Mouse (Mus musculus) lung, embryonic 16.5 days (tissue): Measurements from ENCODE around the gene Rnf43. TPM values are rescaled to one million over a fixed set of nuclear protein-coding genes. Genes with fewer than 3 reads are reported as not detected.

Source experiments
- ATAC-seq: fragments of 200-750 bp; cut with Nextera tagmentation; 2 replicates; pipeline ENCODE4 v1.8.0; 2017; ENCODE audit warnings: low read depth, mild to moderate bottlenecking, moderate library complexity
- H3K27ac ChIP-seq: fragments of 300-500 bp; sonication (generic); 2 replicates; pipeline ENCODE4 v1.5.1; 2014; ENCODE audit warnings: mild to moderate bottlenecking, control low read depth, low read length
- H3K27me3 ChIP-seq: fragments of 300-500 bp; sonication (generic); 2 replicates; pipeline ENCODE4 v1.6.1; 2014; ENCODE audit warnings: low read depth, low read length, mixed read lengths; ENCODE audit not compliant: control insufficient read depth, insufficient read depth
- H3K36me3 ChIP-seq: fragments of 300-500 bp; sonication (generic); 2 replicates; pipeline ENCODE4 v1.6.1; 2014; ENCODE audit warnings: low read length; ENCODE audit not compliant: control insufficient read depth, insufficient read depth
- H3K4me1 ChIP-seq: fragments of 300-500 bp; sonication (generic); replicated peaks from 2 replicates; pipeline ENCODE4 v1.6.1; 2014; ENCODE audit warnings: low read length, mixed read lengths; ENCODE audit not compliant: control insufficient read depth, insufficient read depth
- H3K4me2 ChIP-seq: fragments of 300-500 bp; sonication (generic); 2 replicates; pipeline ENCODE4 v1.6.1; 2014; ENCODE audit warnings: low read depth, low read length, control low read depth
- H3K4me3 ChIP-seq: fragments of 300-500 bp; sonication (generic); 2 replicates; pipeline ENCODE4 v1.5.1; 2014; ENCODE audit warnings: mild to moderate bottlenecking, low read length, control low read depth
- H3K9ac ChIP-seq: fragments of 300-500 bp; sonication (generic); 2 replicates; pipeline ENCODE4 v1.6.1; 2014; ENCODE audit warnings: low read length, control low read depth
- H3K9me3 ChIP-seq: fragments of 300-500 bp; sonication (generic); 2 replicates; pipeline ENCODE4 v1.6.1; 2016; ENCODE audit warnings: low read length; ENCODE audit not compliant: control insufficient read depth
- WGBS: fragments of 180-500 bp; shearing (Covaris S2); extraction: QIAGEN DNeasy Blood & Tissue Kit; methylation state at CpG from one replicate; pipeline ENCODE4 v1.1.7; 2014; 5-methylcytosine and 5-hydroxymethylcytosine counted together
- polyA plus RNA-seq: library from polyadenylated mRNA; unstranded; fragments of >200 nt; fragmentation: Nextera tagmentation; extraction: Ambion mirVana; gene quantifications from 2 replicates; pipeline ENCODE4 v1.2.1, GENCODE M21; 2015

Gene Rnf43
- polyA plus RNA-seq, 1 experiment from 2014 or later: 15.8 TPM

DNA sequence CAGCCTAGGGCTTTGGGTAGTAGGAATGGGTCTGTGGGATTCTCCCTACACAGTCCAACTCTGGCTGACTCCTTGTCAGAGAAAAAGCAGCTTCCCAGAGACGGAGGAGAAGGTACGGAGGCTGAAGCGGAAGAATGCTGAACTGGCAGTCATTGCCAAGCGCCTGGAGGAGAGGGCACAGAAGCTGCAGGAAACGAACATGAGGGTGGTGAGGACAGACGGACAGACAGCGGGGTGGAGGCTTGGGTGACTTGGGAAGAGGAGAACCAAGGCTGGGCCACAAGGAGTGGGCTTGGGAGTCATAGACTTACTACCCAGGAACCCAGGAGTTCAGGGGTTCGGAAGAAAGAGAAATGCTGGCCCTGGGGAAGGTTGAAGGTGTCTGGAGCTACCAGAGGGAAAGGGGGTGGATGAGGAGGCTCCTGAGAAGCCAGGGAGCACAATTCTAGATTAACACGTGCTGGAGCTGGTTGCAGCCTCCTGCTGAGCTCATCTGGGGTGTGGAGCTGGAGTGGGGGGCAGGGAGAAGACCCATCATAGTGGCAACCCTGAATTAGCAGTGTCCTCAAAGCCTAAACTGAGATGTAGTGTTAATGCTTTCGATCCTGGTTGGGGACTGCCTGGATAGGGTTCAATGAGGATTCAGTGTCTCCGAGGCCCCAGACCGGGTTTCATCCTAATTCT, 100.3 kb downstream of the Rnf43 start:
- Histone ChIP-seq H3K36me3 (no peaks in the 10 kb centered on the region), H3K4me3 (no peak overlapping the region), H3K27me3 (peaks cover 66% of the 10 kb centered on the region), H3K4me1 (peaks cover 5% of the 10 kb centered on the region), H3K4me2 (peak overlapping the region; percentile 69; the same call in 1 of the 2 replicates), H3K27ac (no peak overlapping the region), H3K9ac (no peak overlapping the region), H3K9me3 (no peaks in the 10 kb centered on the region)
- no peak for ATAC-seq
- WGBS: 40% methylated on average over 12 of the region's 12 CpGs

DNA sequence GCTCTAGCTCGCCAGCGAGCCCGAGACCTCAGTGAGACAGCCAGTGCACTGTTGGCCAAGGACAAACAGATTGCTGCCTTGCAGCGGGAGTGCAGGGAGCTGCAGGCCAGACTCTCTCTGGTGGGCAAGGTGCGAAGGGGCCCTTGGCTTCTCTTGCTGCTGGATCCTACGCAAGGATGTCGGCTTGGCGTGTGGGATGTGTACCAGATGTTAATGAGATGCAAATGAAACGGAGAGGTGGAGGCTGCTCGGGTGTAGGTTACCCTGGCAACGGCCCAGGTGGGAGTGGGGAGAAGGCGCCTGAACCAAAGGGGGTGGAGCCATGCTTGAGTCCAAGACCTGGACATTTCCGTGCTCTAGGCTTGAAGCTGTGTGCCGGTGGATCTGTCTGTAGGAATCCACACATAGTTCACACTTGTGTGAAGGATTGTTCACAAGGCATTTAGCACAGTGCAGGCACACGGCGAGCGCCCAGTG, 101.0 kb downstream of the Rnf43 start:
- Histone ChIP-seq H3K27ac (no peak overlapping the region), H3K27me3 (peaks cover 66% of the 10 kb centered on the region), H3K36me3 (no peaks in the 10 kb centered on the region), H3K4me1 (peaks cover 5% of the 10 kb centered on the region), H3K4me3 (peak overlapping the region; percentile 46), H3K4me2 (peak overlapping the region; percentile 69), H3K9me3 (no peaks in the 10 kb centered on the region), H3K9ac (peak overlapping the region; percentile 67)
- ATAC-seq: peak; percentile 48; the same call in 1 of the 2 replicates
- WGBS: 4% methylated on average over 17 of the region's 17 CpGs

DNA sequence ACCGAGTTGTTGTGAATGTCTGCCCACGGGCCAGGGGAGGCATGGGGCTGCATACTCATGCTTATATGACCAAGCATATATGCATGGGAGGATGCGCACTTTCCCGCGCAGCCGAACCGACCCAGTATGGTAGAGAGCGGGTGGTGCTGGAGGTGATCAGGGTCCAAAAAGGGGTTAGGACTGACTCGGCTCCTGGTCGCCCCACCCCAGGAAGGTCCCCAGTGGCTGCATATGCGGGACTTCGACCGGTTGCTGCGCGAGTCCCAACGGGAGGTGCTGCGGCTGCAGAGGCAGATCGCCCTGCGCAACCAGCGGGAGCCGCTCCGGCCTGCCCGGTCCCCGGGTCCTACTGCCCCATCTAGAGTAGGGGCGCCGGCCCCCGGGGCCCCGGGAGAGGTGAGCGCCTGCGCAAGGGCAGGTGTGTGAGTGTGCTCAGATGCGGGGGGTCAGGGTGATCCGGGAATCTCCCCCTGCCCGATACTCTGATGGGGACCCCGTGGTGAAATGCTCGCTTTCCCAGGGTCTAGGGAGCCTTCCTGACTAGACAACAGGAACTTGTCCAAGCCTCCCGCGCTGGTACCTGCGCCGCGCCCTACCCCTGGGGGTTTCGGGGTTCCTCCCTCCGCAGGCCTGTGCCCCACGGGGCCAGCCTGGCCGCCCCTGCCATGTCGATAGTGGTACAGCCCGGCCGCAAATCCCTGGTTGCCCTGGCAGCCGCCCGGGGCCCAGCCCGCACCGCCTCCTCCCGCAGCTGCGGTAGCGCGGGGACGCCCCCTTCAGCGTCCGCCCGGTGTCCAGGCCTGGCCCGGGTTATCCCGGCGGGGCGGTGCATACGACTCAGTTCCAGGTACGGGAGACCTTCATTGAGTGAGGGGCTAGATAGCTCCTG, 101.7 kb downstream of the Rnf43 start:
- Histone ChIP-seq H3K4me3 (peak overlapping the region; percentile 46), H3K9me3 (no peaks in the 10 kb centered on the region), H3K36me3 (no peaks in the 10 kb centered on the region), H3K4me2 (peak overlapping the region; percentile 69), H3K27ac (no peak overlapping the region), H3K27me3 (peaks cover 66% of the 10 kb centered on the region), H3K4me1 (peaks cover 5% of the 10 kb centered on the region), H3K9ac (peak overlapping the region; percentile 67)
- under 1% methylated on average over 65 of the region's 65 CpGs for WGBS
- ATAC-seq: peak; percentile 60

DNA sequence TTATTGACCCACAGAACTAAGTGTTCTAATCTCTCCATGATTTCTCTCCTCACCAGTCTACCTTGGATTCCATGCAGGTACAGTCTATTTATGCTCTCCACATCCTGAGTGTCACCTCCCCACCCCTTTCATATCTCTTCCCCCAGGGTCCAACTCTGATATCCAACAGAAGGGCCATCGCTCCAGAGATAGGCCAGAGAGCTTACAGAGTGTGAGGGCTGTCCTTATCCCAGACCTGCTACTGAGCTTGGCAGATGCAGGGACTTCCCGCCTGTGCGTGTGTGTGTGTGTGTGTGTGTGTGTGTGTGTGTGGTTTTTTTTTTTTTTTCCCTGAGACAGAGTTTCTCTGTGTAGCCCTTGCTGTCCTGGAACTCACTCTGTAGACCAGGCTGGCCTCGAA, 106.2 kb downstream of the Rnf43 start:
- no peak overlapping the region for H3K4me3 ChIP-seq
- H3K4me1 ChIP-seq: peaks cover 1% of the 10 kb centered on the region; the same call in 1 of the 2 replicates
- no peak for ATAC-seq
- H3K27me3 ChIP-seq: peaks cover 27% of the 10 kb centered on the region
- no peak overlapping the region for H3K9ac ChIP-seq
- H3K9me3 ChIP-seq: no peaks in the 10 kb centered on the region
- 73% methylated on average over 4 of the region's 4 CpGs for WGBS
- no peaks in the 10 kb centered on the region for H3K36me3 ChIP-seq
- H3K27ac ChIP-seq: no peak overlapping the region
- H3K4me2 ChIP-seq: no peak overlapping the region

DNA sequence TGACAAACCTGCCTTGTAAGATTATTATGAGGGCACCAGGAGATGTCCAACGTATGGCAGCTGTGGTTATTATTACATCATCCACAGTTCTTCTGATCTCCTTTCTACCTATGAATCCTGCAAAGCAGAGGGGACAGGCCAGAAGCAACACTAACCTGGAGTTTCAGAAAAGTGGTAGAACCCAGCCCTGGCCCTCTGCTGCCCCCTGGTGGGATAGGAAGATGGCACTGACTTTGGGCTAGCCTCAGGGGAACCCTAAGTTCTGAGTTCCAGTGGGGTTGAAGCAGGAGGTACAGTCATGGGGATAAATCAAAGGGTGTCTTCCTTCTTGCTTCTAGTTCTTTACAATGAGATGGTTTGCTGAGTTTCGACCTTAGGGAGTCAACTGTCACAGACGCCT, 108.5 kb downstream of the Rnf43 start:
- no peaks in the 10 kb centered on the region for H3K9me3 ChIP-seq
- WGBS: 50% methylated on average over 3 of the region's 3 CpGs

DNA sequence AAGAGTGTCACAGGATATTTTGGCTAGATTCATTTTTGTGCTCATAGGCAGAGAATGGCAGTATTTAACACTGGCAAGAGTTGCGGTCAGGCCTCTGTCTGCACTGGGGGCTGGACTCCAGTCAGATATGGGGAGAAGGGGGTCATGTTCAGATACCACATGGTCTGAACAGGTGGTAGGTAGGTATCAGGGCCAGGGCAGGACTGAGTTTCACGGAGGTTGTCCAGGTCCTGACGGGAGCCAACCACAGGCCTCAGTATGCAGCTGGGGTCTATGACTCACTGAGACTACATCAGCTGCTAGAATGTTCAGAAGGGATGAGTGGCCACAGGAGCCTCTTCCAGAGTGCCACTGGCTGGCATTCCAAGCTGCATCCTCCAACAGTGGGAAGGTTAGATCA, 109.8 kb downstream of the Rnf43 start:
- 82% methylated on average over 3 of the region's 3 CpGs for WGBS
- no peak for ATAC-seq
- no peaks in the 10 kb centered on the region for H3K27me3 ChIP-seq
- no peak overlapping the region for H3K27ac ChIP-seq
- no peak overlapping the region for H3K9ac ChIP-seq
- no peak overlapping the region for H3K4me3 ChIP-seq
- no peaks in the 10 kb centered on the region for H3K36me3 ChIP-seq
- no peaks in the 10 kb centered on the region for H3K9me3 ChIP-seq
- H3K4me2 ChIP-seq: no peak overlapping the region
- H3K4me1 ChIP-seq: no peaks in the 10 kb centered on the region

More for the DNA sequence above, 108.5 kb downstream of the Rnf43 start:
- no peak overlapping the region for H3K27ac ChIP-seq
- H3K27me3 ChIP-seq: peaks cover 4% of the 10 kb centered on the region
- no peak overlapping the region for H3K9ac ChIP-seq
- no peaks in the 10 kb centered on the region for H3K36me3 ChIP-seq
- H3K4me2 ChIP-seq: no peak overlapping the region
- H3K4me3 ChIP-seq: no peak overlapping the region
- H3K4me1 ChIP-seq: no peaks in the 10 kb centered on the region
- no peak for ATAC-seq

DNA sequence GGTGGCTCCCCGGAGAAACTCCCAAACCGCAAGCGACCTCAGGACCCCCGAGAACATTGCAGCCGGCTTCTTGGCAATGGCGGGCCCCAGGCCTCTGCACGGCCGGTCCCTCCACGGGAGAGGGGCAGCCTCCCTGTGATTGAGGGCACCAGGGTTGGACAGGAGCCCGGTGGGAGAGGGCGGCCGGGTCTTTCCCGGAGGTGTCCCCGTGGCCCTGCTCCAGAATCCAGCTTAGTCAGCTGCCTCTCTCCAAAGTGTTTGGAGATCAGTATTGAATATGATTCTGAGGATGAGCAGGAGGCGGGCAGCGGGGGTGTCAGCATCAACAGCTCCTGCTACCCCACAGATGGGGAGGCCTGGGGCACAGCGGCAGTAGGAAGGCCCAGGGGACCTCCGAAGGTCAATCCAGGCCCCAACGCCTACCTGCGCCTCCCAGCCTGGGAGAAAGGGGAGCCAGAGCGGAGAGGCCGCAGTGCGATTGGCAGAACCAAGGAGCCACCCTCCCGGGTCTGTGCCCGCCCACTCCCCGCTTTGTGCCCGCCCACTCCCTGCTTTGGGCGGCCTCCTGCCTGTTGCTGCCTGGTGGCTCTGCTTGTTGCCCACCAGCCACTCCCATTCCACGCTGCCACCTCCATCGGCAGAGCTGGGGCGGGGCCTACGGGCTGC, 115.7 kb downstream of the Rnf43 start:
- peak overlapping the region; percentile 81 for H3K4me2 ChIP-seq
- H3K27ac ChIP-seq: no peak overlapping the region
- peak overlapping the region; percentile 52 for H3K4me3 ChIP-seq
- 4% methylated on average over 32 of the region's 32 CpGs for WGBS
- H3K27me3 ChIP-seq: no peaks in the 10 kb centered on the region; the same call in 1 of the 2 replicates
- no peaks in the 10 kb centered on the region for H3K36me3 ChIP-seq
- peak overlapping the region; percentile 72 for H3K9ac ChIP-seq
- peaks cover 8% of the 10 kb centered on the region for H3K4me1 ChIP-seq
- peak; percentile 96 for ATAC-seq
- H3K9me3 ChIP-seq: no peaks in the 10 kb centered on the region

DNA sequence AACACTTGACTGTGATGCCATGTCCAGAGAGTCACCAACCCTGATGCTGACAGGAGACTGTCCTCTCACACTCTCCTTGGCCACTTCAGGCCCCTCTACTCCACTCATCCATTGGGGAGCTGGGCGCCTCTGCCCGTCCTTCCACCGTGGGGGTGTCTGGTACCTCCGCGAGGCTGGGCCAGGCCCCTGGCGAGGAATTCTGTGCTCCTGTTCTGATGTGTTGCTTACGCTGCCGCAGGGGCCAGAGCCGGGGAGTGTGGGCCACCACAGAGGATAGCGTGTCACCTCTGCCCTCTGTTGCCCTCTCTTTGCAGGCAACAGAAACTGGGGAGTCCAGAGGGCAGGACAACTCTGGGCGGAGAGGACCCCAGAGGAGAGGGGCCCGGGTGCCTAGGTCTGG, 116.4 kb downstream of the Rnf43 start:
- Histone ChIP-seq H3K27ac (no peak overlapping the region), H3K27me3 (no peaks in the 10 kb centered on the region; the same call in 1 of the 2 replicates), H3K4me3 (peak overlapping the region; percentile 52; the same call in 1 of the 2 replicates), H3K36me3 (no peaks in the 10 kb centered on the region), H3K4me1 (peaks cover 8% of the 10 kb centered on the region), H3K4me2 (peak overlapping the region; percentile 81), H3K9me3 (no peaks in the 10 kb centered on the region), H3K9ac (no peak overlapping the region)
- 40% methylated on average over 12 of the region's 12 CpGs for WGBS
- ATAC-seq: no peak; the same call in 1 of the 2 replicates

DNA sequence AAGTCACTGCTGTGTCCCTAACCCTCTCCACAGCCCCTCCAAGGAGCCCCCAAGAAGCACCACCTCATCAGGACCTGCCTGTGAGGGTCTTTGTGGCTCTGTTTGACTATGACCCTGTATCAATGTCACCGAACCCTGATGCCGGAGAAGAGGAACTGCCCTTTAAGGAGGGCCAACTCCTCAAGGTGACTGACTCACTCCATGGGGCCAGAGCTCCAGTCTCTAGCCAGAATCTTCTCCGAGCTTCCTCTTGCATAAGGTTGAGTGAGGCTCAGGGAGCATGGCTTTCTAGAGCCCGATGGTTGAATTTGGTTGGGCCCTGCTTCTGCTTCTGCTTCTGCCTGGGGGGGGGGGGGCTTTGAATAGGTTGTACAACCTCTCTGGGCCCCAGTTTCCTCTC, 116.9 kb downstream of the Rnf43 start:
- H3K9me3 ChIP-seq: no peaks in the 10 kb centered on the region
- H3K4me2 ChIP-seq: no peak overlapping the region
- no peak overlapping the region for H3K27ac ChIP-seq
- no peak overlapping the region for H3K4me3 ChIP-seq
- peaks cover 8% of the 10 kb centered on the region for H3K4me1 ChIP-seq
- no peaks in the 10 kb centered on the region; the same call in 1 of the 2 replicates for H3K27me3 ChIP-seq
- WGBS: 78% methylated on average over 4 of the region's 4 CpGs
- no peak overlapping the region for H3K9ac ChIP-seq
- ATAC-seq: no peak
- H3K36me3 ChIP-seq: no peaks in the 10 kb centered on the region
